Mouse (Mus musculus) liver, embryonic 13.5 days (tissue): Measurements from ENCODE around the gene Gm5890. TPM values are rescaled to one million over a fixed set of nuclear protein-coding genes. Genes with fewer than 3 reads are reported as not detected.
"Not testable (repeated sequence)": the region's sequence is repeated elsewhere in the genome, so short reads cannot be mapped to it uniquely, and the experiment has no call there.

Experiments
- ATAC-seq: fragments of 200-750 bp; cut with Nextera tagmentation; 2 replicates; pipeline ENCODE4 v1.8.0; 2017; ENCODE audit warnings: low read depth, mild to moderate bottlenecking, moderate number of reproducible peaks, moderate library complexity
- DNase-seq: peaks from one replicate; pipeline ENCODE4 v3.0.0; 2022
- H3K27ac ChIP-seq: fragments of 300-500 bp; sonication (generic); 2 replicates; pipeline ENCODE4 v1.5.1; 2015; ENCODE audit warnings: moderate library complexity, mild to moderate bottlenecking, inconsistent platforms
- H3K27me3 ChIP-seq: fragments of 300-500 bp; sonication (generic); 2 replicates; pipeline ENCODE4 v1.6.1; 2015; ENCODE audit warnings: mild to moderate bottlenecking, inconsistent platforms
- H3K36me3 ChIP-seq: fragments of 300-500 bp; sonication (generic); 2 replicates; pipeline ENCODE4 v1.6.1; 2015; ENCODE audit warnings: mild to moderate bottlenecking, inconsistent platforms
- H3K4me1 ChIP-seq: fragments of 300-500 bp; sonication (generic); replicated peaks from 2 replicates; pipeline ENCODE4 v1.6.1; 2015; ENCODE audit warnings: inconsistent platforms
- H3K4me2 ChIP-seq: fragments of 300-500 bp; sonication (generic); 2 replicates; pipeline ENCODE4 v1.6.1; 2015; ENCODE audit warnings: inconsistent platforms, mild to moderate bottlenecking, moderate library complexity
- H3K4me3 ChIP-seq: fragments of 300-500 bp; sonication (generic); replicated peaks from 2 replicates; pipeline ENCODE4 v1.5.1; 2015; ENCODE audit warnings: mild to moderate bottlenecking, inconsistent platforms
- H3K9ac ChIP-seq: fragments of 300-500 bp; sonication (generic); 2 replicates; pipeline ENCODE4 v1.6.1; 2015; ENCODE audit warnings: mild to moderate bottlenecking, inconsistent platforms
- H3K9me3 ChIP-seq: fragments of 300-500 bp; sonication (generic); replicated peaks from 2 replicates; pipeline ENCODE4 v1.6.1; 2016; ENCODE audit warnings: inconsistent platforms
- WGBS: fragments of 180-500 bp; shearing (Covaris S2); methylation state at CpG from one replicate; pipeline ENCODE4 v1.1.7; 2015; ENCODE audit not compliant: insufficient replicate concordance; 5-methylcytosine and 5-hydroxymethylcytosine counted together
- polyA plus RNA-seq: library from polyadenylated mRNA; unstranded; fragments of >200 nt; fragmentation: Nextera tagmentation; extraction: Ambion mirVana; gene quantifications from 2 replicates; pipeline ENCODE4 v1.2.1, GENCODE M21; 2015

Gm5890 gene
- polyA plus RNA-seq = not detected in 2 replicates

DNA sequence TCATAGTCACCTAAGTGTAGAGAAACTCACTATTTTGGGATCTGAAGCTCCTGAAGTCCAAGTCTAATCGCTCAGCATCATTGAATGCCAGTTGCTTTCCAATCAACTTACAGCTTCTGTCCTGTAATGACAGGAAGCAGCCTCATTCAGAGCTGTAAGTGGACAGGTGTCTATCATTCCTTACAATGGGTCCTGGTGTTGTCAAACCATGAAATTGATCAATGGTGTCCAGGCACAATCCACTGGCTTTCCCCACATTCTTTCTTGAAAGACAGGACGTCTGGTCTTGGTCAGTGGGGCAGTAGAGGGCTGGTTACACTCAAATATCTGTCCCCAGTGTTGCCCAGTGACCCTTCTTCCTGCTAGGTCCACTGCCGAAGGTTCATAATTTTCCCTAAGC, at the start of gene Gm5890:
Gene Gm5890 (minus strand): TSS at position 101 of the 400 bp plus-strand sequence.
- no CpG with 5 or more reads among the region's 3 CpGs for WGBS
- H3K4me3 ChIP-seq = not testable (repeated sequence)

GRCm38 (mm10) chr7:20233728-20234127, 28.9 kb downstream of the Gm5890 start, which contains the start of gene Gm4498:
Gene Gm4498 (minus strand): TSS chr7:20233828.
- not testable (repeated sequence) for ATAC-seq, H3K27me3 ChIP-seq, H3K36me3 ChIP-seq, H3K4me2 ChIP-seq, H3K4me3 ChIP-seq, DNase-seq, H3K9me3 ChIP-seq, H3K4me1 ChIP-seq, H3K9ac ChIP-seq, H3K27ac ChIP-seq
- no CpG with 5 or more reads among the region's 2 CpGs for WGBS

More for the DNA sequence above, at the start of gene Gm5890:
- not testable (repeated sequence) for H3K27me3 ChIP-seq, H3K27ac ChIP-seq, DNase-seq, H3K9ac ChIP-seq, H3K4me2 ChIP-seq, H3K9me3 ChIP-seq, ATAC-seq, H3K4me1 ChIP-seq, H3K36me3 ChIP-seq

Other genes with a start within 250 kb of the Gm5890 start
- not detected in 2 replicates for gene Vmn1r91, start 163.2 kb downstream of the Gm5890 start, polyA plus RNA-seq
- gene Gm16442, start 140.3 kb downstream of the Gm5890 start, polyA plus RNA-seq = not detected in 2 replicates
- gene Vmn1r93, start 123.7 kb downstream of the Gm5890 start, polyA plus RNA-seq = not detected in 2 replicates
- gene Vmn1r94, start 94.5 kb downstream of the Gm5890 start, polyA plus RNA-seq = not detected in 2 replicates
- not detected in 2 replicates for gene Vmn1r95, start 69.1 kb downstream of the Gm5890 start, polyA plus RNA-seq
- gene Gm6164, start 57.2 kb downstream of the Gm5890 start, polyA plus RNA-seq = not detected in 2 replicates
- gene Gm4498, start 29.0 kb downstream of the Gm5890 start, polyA plus RNA-seq = not detected in 2 replicates
- gene Gm4133, start 71.2 kb upstream of the Gm5890 start, polyA plus RNA-seq = not detected in 2 replicates
- not detected in 2 replicates for gene Gm5728, start 112.6 kb upstream of the Gm5890 start, polyA plus RNA-seq
- not detected in 2 replicates for gene Vmn1r100, start 155.1 kb upstream of the Gm5890 start, polyA plus RNA-seq
- not detected in 2 replicates for gene Vmn1r101, start 179.8 kb upstream of the Gm5890 start, polyA plus RNA-seq
- gene Gm10670, start 212.1 kb upstream of the Gm5890 start, polyA plus RNA-seq = not detected in 2 replicates
- gene Vmn1r103, start 247.7 kb upstream of the Gm5890 start, polyA plus RNA-seq = not detected in 2 replicates